Mouse (Mus musculus) hindbrain, postnatal 0 days (tissue): ENCODE data around the gene Ccpg1os. TPM values are rescaled to one million over a fixed set of nuclear protein-coding genes. Genes with fewer than 3 reads are reported as not detected.

Experiments
- ATAC-seq: fragments of 200-750 bp; cut with Nextera tagmentation; 2 replicates; pipeline ENCODE4 v1.8.0; 2017; ENCODE audit warnings: mild to moderate bottlenecking, moderate TSS enrichment, moderate library complexity
- DNase-seq: peaks from one replicate; pipeline ENCODE4 v3.0.0-alpha.2; 2015; ENCODE audit warnings: low spot score
- H3K27ac ChIP-seq: fragments of 300-500 bp; sonication (generic); 2 replicates; pipeline ENCODE4 v1.5.1; 2014; ENCODE audit warnings: mild to moderate bottlenecking
- H3K27me3 ChIP-seq: fragments of 300-500 bp; sonication (generic); 2 replicates; pipeline ENCODE4 v1.6.1; 2014; ENCODE audit warnings: low read length, mixed read lengths; ENCODE audit not compliant: insufficient read depth
- H3K36me3 ChIP-seq: fragments of 300-500 bp; sonication (generic); 2 replicates; pipeline ENCODE4 v1.6.1; 2014; ENCODE audit warnings: low read length, mixed read lengths; ENCODE audit not compliant: insufficient read depth
- H3K4me1 ChIP-seq: fragments of 300-500 bp; sonication (generic); 2 replicates; pipeline ENCODE4 v1.6.1; 2014; ENCODE audit warnings: antibody characterized with exemption, low read length, mixed read lengths; ENCODE audit not compliant: insufficient read depth
- H3K4me2 ChIP-seq: fragments of 300-500 bp; sonication (generic); 2 replicates; pipeline ENCODE4 v1.6.1; 2014; ENCODE audit warnings: low read depth, mild to moderate bottlenecking, low read length, moderate library complexity, mixed read lengths
- H3K4me3 ChIP-seq: fragments of 300-500 bp; sonication (generic); 2 replicates; pipeline ENCODE4 v1.5.1; 2014; ENCODE audit warnings: low read length
- H3K9ac ChIP-seq: fragments of 300-500 bp; sonication (generic); replicated peaks from 2 replicates; pipeline ENCODE4 v1.6.1; 2014; ENCODE audit warnings: mild to moderate bottlenecking, low read length, moderate library complexity, mixed read lengths
- H3K9me3 ChIP-seq: fragments of 300-500 bp; sonication (generic); 2 replicates; pipeline ENCODE4 v1.6.1; 2016; ENCODE audit warnings: low read length, mixed read lengths
- CTCF ChIP-seq: IDR thresholded peaks from 2 replicates; pipeline ENCODE4 v1.5.1; 2016; ENCODE audit warnings: antibody characterized with exemption, control low read depth, low read depth
- WGBS: fragments of 180-500 bp; shearing (Covaris S2); extraction: QIAGEN DNeasy Blood & Tissue Kit; methylation state at CpG from one replicate; pipeline ENCODE4 v1.1.7; 2014; 5-methylcytosine and 5-hydroxymethylcytosine counted together
- polyA plus RNA-seq: library from polyadenylated mRNA; unstranded; fragments of >200 nt; fragmentation: Nextera tagmentation; extraction: Ambion mirVana; gene quantifications from 2 replicates; pipeline ENCODE4 v1.2.1, GENCODE M21; 2015
- total RNA-seq: library from RNA; depleted of rRNA; stranded (reverse); fragments of >200 nt; gene quantifications from 2 replicates; pipeline ENCODE4 v1.2.3, GENCODE M21; 2014; rRNA removed

Ccpg1os gene
- 10.7 and 14.1 TPM in 2 replicates for total RNA-seq
- 21.2 and 21.3 TPM in 2 replicates for polyA plus RNA-seq

- ATAC-seq (peak; percentile 99), DNase-seq (peak; percentile 99)
- Histone ChIP-seq H3K36me3 (no peaks in the 10 kb centered on the region), H3K4me1 (peaks cover 12% of the 10 kb centered on the region; the same call in 1 of the 2 replicates), H3K9ac (peak within 1 kb of the TSS; percentile 73), H3K27ac (peak within 1 kb of the TSS; percentile 82), H3K9me3 (no peaks in the 10 kb centered on the region), H3K4me3 (peak within 1 kb of the TSS; percentile 79), H3K4me2 (peak within 1 kb of the TSS; percentile 82), H3K27me3 (no peaks in the 10 kb centered on the region)
- TF ChIP-seq CTCF = peak; percentile 33; the same call in 1 of the 2 replicates
- WGBS = under 1% methylated on average over 86 of the region's 88 CpGs
These were observed at the start of gene Ccpg1os, which contains the start of gene Ccpg1 for GRCm38 (mm10) chr9:72985250-72986220. Ccpg1os (minus strand) TSS chr9:72985382. Ccpg1 (plus strand) TSS chr9:72985429.

GRCm38 (mm10) chr9:73033406-73033805 lies 48.2 kb upstream of the Ccpg1os start:
- WGBS = 96% methylated on average over 1 of the region's 1 CpGs

GRCm38 (mm10) chr9:73031421-73031820 lies 46.2 kb upstream of the Ccpg1os start:
- H3K9ac ChIP-seq = no peak overlapping the region
- no peak for DNase-seq
- WGBS = 74% methylated on average over 4 of the region's 4 CpGs
- H3K27me3 ChIP-seq = no peaks in the 10 kb centered on the region
- no peaks in the 10 kb centered on the region for H3K4me1 ChIP-seq
- no peak overlapping the region for H3K4me2 ChIP-seq
- no peak overlapping the region for H3K4me3 ChIP-seq
- no peak overlapping the region for H3K27ac ChIP-seq
- H3K36me3 ChIP-seq = peaks cover 16% of the 10 kb centered on the region
- ATAC-seq = no peak
- no peak for TF ChIP-seq CTCF
- no peaks in the 10 kb centered on the region for H3K9me3 ChIP-seq

More at GRCm38 (mm10) chr9:73033406-73033805, 48.2 kb upstream of the Ccpg1os start:
- H3K27ac ChIP-seq = no peak overlapping the region
- H3K36me3 ChIP-seq = peaks cover 15% of the 10 kb centered on the region
- H3K27me3 ChIP-seq = no peaks in the 10 kb centered on the region
- no peak for DNase-seq
- no peak overlapping the region for H3K9ac ChIP-seq
- no peak for ATAC-seq
- H3K4me3 ChIP-seq = no peak overlapping the region
- no peaks in the 10 kb centered on the region for H3K9me3 ChIP-seq
- peak; percentile 31 for TF ChIP-seq CTCF
- H3K4me2 ChIP-seq = no peak overlapping the region
- H3K4me1 ChIP-seq = no peaks in the 10 kb centered on the region

GRCm38 (mm10) chr9:73030443-73030842 lies 45.3 kb upstream of the Ccpg1os start:
- H3K27ac ChIP-seq = no peak overlapping the region
- no peak overlapping the region for H3K4me2 ChIP-seq
- H3K9ac ChIP-seq = no peak overlapping the region
- peaks cover 16% of the 10 kb centered on the region for H3K36me3 ChIP-seq
- 88% methylated on average over 1 of the region's 1 CpGs for WGBS
- no peak for DNase-seq
- H3K4me3 ChIP-seq = no peak overlapping the region
- no peaks in the 10 kb centered on the region for H3K9me3 ChIP-seq
- no peaks in the 10 kb centered on the region for H3K4me1 ChIP-seq
- no peaks in the 10 kb centered on the region for H3K27me3 ChIP-seq
- TF ChIP-seq CTCF = no peak
- ATAC-seq = no peak

GRCm38 (mm10) chr9:73025818-73026636 lies 40.8 kb upstream of the Ccpg1os start:
- H3K27me3 ChIP-seq = no peaks in the 10 kb centered on the region
- WGBS = 15% methylated on average over 16 of the region's 17 CpGs
- H3K4me1 ChIP-seq = no peaks in the 10 kb centered on the region
- peak; percentile 88 for ATAC-seq
- peak overlapping the region; percentile 48 for H3K27ac ChIP-seq
- peaks cover 12% of the 10 kb centered on the region for H3K36me3 ChIP-seq
- no peak overlapping the region for H3K4me3 ChIP-seq
- peak; percentile 57 for DNase-seq
- peak overlapping the region; percentile 38 for H3K4me2 ChIP-seq
- no peaks in the 10 kb centered on the region for H3K9me3 ChIP-seq
- no peak overlapping the region for H3K9ac ChIP-seq
- TF ChIP-seq CTCF = no peak

- ATAC-seq (no peak), DNase-seq (no peak)
- Histone ChIP-seq H3K36me3 (peaks cover 48% of the 10 kb centered on the region), H3K27ac (no peak overlapping the region), H3K4me1 (no peaks in the 10 kb centered on the region), H3K9me3 (no peaks in the 10 kb centered on the region), H3K4me3 (no peak overlapping the region), H3K4me2 (no peak overlapping the region), H3K9ac (no peak overlapping the region), H3K27me3 (no peaks in the 10 kb centered on the region)
- 94% methylated on average over 5 of the region's 5 CpGs for WGBS
- TF ChIP-seq CTCF = no peak
These were observed 35.5 kb upstream of the Ccpg1os start for GRCm38 (mm10) chr9:73020566-73021097.
